Mouse (Mus musculus) midbrain, embryonic 11.5 days (tissue): ENCODE results near the gene Prickle4. TPM values are rescaled to one million over a fixed set of nuclear protein-coding genes. Genes with fewer than 3 reads are reported as not detected.

Source experiments
- polyA plus RNA-seq: library from polyadenylated mRNA; unstranded; fragments of >200 nt; fragmentation: Nextera tagmentation; extraction: Ambion mirVana; gene quantifications from 2 replicates; pipeline ENCODE4 v1.2.1, GENCODE M21; 2014

The Prickle4 gene
- polyA plus RNA-seq, 1 experiment from 2014 or later: 0.72 TPM

Other genes starting within 250 kb of the Prickle4 start
- gene Taf8, start 192.4 kb downstream of the Prickle4 start, polyA plus RNA-seq: 25.5 TPM in 2 replicates
- gene Ccnd3, start 189.7 kb downstream of the Prickle4 start, polyA plus RNA-seq: 175 and 194 TPM in 2 replicates
- gene Bysl, start 83.2 kb downstream of the Prickle4 start, polyA plus RNA-seq: 29.6 and 30.4 TPM in 2 replicates
- gene Med20, start 83.2 kb downstream of the Prickle4 start, polyA plus RNA-seq: 39.0 and 41.2 TPM in 2 replicates
- gene Gm20517, start 83.1 kb downstream of the Prickle4 start, polyA plus RNA-seq: 1.4 and 1.8 TPM in 2 replicates
- gene Usp49, start 64.0 kb downstream of the Prickle4 start, polyA plus RNA-seq: 6.3 and 8.0 TPM in 2 replicates
- 359 and 375 TPM in 2 replicates for gene Tomm6, start 6.3 kb downstream of the Prickle4 start, polyA plus RNA-seq
- 7.0 and 9.3 TPM in 2 replicates for gene Frs3, start 5.7 kb downstream of the Prickle4 start, polyA plus RNA-seq
- gene Gm21981, start 281 bp downstream of the Prickle4 start, polyA plus RNA-seq: 1.7 and 2.3 TPM in 2 replicates
- not detected in 2 replicates for gene Pgc, start 32.1 kb upstream of the Prickle4 start, polyA plus RNA-seq
- gene Tfeb, start 42.3 kb upstream of the Prickle4 start, polyA plus RNA-seq: 1.4 and 2.1 TPM in 2 replicates
- 24.7 and 25.7 TPM in 2 replicates for gene Mdfi, start 140.0 kb upstream of the Prickle4 start, polyA plus RNA-seq
- 24.6 and 27.5 TPM in 2 replicates for gene Foxp4, start 229.9 kb upstream of the Prickle4 start, polyA plus RNA-seq